Mouse (Mus musculus) bone marrow, adult 2 months (tissue): Measurements from ENCODE around the gene Bloc1s6.

Source experiments
- CTCF ChIP-seq: fragments of 200-500 bp; IDR thresholded peaks from 2 replicates; pipeline ENCODE4 v1.5.1; 2011; ENCODE audit warnings: low read length, control low read depth; ENCODE audit not compliant: control insufficient read depth, insufficient read depth
- POLR2A ChIP-seq: fragments of 200-500 bp; IDR thresholded peaks from 2 replicates; pipeline ENCODE4 v1.6.1; 2011; ENCODE audit warnings: low read depth, mild to moderate bottlenecking, control low read depth, low read length, borderline replicate concordance; ENCODE audit not compliant: control insufficient read depth

DNA sequence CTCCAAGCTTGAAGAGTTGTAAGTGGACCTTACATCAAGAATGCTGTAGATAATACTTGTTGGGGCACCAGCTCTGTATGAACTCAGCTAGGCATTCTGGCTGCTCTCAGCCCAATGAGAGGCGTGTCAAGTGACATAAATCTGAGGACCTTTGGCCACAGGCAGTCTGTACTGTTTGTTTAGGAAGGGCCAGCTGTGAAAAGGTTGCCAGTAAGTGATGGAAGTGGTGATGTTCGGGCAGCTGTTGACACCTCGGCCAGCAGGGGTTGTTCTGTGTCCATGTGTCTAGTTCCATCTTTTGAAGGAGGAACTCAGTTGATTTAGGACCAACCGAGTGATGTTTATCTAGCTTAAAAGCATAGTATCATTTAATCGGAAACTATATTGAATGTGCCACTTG is 41.7 kb downstream of the Bloc1s6 start:
- TF ChIP-seq CTCF (no peak), POLR2A (no peak)
